Mouse (Mus musculus) liver, embryonic 13.5 days (tissue): ENCODE data around the gene Arid1a. TPM values are rescaled to one million over a fixed set of nuclear protein-coding genes. Genes with fewer than 3 reads are reported as not detected.
A peak's percentile ranks its signal among the peaks of the same experiment; 100 is the strongest.

ENCODE experiments used
- ATAC-seq: fragments of 200-750 bp; cut with Nextera tagmentation; 2 replicates; pipeline ENCODE4 v1.8.0; 2017; ENCODE audit warnings: low read depth, mild to moderate bottlenecking, moderate number of reproducible peaks, moderate library complexity
- DNase-seq: peaks from one replicate; pipeline ENCODE4 v3.0.0; 2022
- H3K27ac ChIP-seq: fragments of 300-500 bp; sonication (generic); 2 replicates; pipeline ENCODE4 v1.5.1; 2015; ENCODE audit warnings: moderate library complexity, mild to moderate bottlenecking, inconsistent platforms
- H3K27me3 ChIP-seq: fragments of 300-500 bp; sonication (generic); 2 replicates; pipeline ENCODE4 v1.6.1; 2015; ENCODE audit warnings: mild to moderate bottlenecking, inconsistent platforms
- H3K36me3 ChIP-seq: fragments of 300-500 bp; sonication (generic); 2 replicates; pipeline ENCODE4 v1.6.1; 2015; ENCODE audit warnings: mild to moderate bottlenecking, inconsistent platforms
- H3K4me1 ChIP-seq: fragments of 300-500 bp; sonication (generic); replicated peaks from 2 replicates; pipeline ENCODE4 v1.6.1; 2015; ENCODE audit warnings: inconsistent platforms
- H3K4me2 ChIP-seq: fragments of 300-500 bp; sonication (generic); 2 replicates; pipeline ENCODE4 v1.6.1; 2015; ENCODE audit warnings: inconsistent platforms, mild to moderate bottlenecking, moderate library complexity
- H3K4me3 ChIP-seq: fragments of 300-500 bp; sonication (generic); replicated peaks from 2 replicates; pipeline ENCODE4 v1.5.1; 2015; ENCODE audit warnings: mild to moderate bottlenecking, inconsistent platforms
- H3K9ac ChIP-seq: fragments of 300-500 bp; sonication (generic); 2 replicates; pipeline ENCODE4 v1.6.1; 2015; ENCODE audit warnings: mild to moderate bottlenecking, inconsistent platforms
- H3K9me3 ChIP-seq: fragments of 300-500 bp; sonication (generic); replicated peaks from 2 replicates; pipeline ENCODE4 v1.6.1; 2016; ENCODE audit warnings: inconsistent platforms
- WGBS: fragments of 180-500 bp; shearing (Covaris S2); methylation state at CpG from one replicate; pipeline ENCODE4 v1.1.7; 2015; ENCODE audit not compliant: insufficient replicate concordance; 5-methylcytosine and 5-hydroxymethylcytosine counted together
- polyA plus RNA-seq: library from polyadenylated mRNA; unstranded; fragments of >200 nt; fragmentation: Nextera tagmentation; extraction: Ambion mirVana; gene quantifications from 2 replicates; pipeline ENCODE4 v1.2.1, GENCODE M21; 2015

The Arid1a gene
- 8.0 and 9.0 TPM in 2 replicates for polyA plus RNA-seq

DNA sequence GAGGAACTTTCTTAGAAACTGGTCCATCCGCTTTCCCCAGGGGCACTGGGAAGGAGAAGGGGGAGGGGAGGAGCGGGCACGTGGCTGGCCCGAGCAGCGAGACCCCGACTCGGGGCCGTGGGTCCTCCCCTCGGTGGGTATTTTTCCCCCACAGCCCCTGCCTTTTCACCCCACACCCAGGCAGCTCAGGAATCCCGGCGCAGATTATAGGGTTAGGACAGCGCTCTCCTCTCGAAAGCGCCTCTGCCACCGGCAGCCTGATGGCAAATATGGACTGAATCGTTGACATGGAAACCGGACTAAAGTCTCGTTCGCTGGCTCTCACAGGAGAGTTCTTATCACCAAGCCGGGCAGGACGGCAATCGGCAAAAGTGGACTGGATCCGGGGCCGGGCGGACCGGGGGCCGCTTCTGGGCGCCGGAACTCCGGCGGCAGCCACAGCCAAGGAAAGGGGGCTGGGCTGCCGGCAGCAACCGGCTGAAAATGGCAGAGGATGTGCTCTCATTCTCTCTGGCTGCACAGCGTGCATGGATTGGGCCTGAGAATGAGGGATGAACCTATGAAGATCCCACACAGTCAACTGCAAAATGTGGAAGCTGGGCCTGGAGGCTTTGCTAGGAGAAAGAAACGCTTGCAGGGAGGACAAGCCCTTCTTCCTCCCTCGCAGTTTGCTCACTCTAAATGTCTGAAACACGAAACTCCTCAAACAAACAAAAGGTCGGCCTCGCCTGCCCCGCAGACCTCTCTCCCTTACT lies at the start of gene Arid1a:
Gene Arid1a (minus strand): TSS at position 256 of the 755 bp plus-strand sequence.
- peak; percentile 54 for ATAC-seq
- Histone ChIP-seq H3K9me3 (no peaks in the 10 kb centered on the region), H3K27ac (peak within 1 kb of the TSS; percentile 100), H3K9ac (peak within 1 kb of the TSS; percentile 100), H3K4me3 (peak within 1 kb of the TSS; percentile 100), H3K4me2 (peak within 1 kb of the TSS; percentile 99), H3K4me1 (peaks cover 37% of the 10 kb centered on the region), H3K36me3 (no peaks in the 10 kb centered on the region), H3K27me3 (no peaks in the 10 kb centered on the region)
- under 1% methylated on average over 40 of the region's 40 CpGs for WGBS
- DNase-seq, result peak; percentile 93

DNA sequence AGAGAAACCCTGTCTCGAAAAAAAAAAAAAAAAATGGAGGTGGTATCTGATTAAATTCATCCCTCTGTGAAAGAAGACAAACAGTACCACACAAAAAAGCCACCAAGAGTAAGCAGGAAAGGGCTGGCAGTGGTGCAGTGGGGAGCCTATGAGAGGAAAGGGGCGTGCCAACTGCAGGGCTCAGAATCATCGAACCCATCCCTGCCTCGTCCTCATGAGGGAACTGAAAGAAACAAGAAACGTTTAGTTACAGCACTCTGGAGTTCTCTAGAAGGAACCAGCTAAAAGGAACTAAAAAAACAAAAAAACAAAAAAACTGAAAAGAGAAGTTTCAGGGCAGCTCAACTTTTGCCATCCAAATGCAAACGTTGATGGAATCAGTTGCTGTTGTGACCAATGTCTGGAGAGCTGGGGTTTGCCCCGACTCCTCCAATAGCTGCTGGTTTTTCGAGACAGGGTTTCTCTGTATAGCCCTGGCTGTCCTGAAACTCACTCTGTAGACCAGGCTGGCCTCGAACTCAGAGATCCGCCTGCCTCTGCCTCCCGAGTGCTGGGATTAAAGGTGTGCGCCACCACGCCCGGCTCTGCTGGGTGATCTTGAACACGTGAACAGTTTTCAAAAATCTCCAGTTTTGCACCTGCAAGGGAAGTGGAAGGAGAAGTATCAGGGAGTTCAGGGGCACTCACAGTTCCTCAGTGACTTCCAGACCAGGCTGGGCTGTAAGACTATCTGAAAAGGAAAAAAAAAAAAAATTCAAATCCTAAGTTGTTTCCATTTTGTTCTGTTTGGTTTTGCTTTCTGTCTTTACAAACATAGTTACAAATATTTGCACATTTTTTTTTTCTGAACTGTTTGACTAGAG lies 48.1 kb upstream of the Arid1a start:
- Histone ChIP-seq H3K4me2 (no peak overlapping the region), H3K27me3 (no peaks in the 10 kb centered on the region), H3K27ac (peak overlapping the region; percentile 23; the same call in 1 of the 2 replicates), H3K4me3 (no peak overlapping the region), H3K4me1 (no peaks in the 10 kb centered on the region; the same call in 1 of the 2 replicates), H3K36me3 (no peaks in the 10 kb centered on the region), H3K9ac (no peak overlapping the region), H3K9me3 (no peaks in the 10 kb centered on the region)
- DNase-seq (no peak), ATAC-seq (no peak)
- 41% methylated on average over 15 of the region's 15 CpGs for WGBS

GRCm38 (mm10) chr4:133800589-133800988 lies 44.0 kb upstream of the Arid1a start:
- 48% methylated on average over 6 of the region's 6 CpGs for WGBS
- Histone ChIP-seq H3K27ac (no peak overlapping the region), H3K9ac (no peak overlapping the region), H3K4me2 (no peak overlapping the region), H3K36me3 (no peaks in the 10 kb centered on the region), H3K9me3 (no peaks in the 10 kb centered on the region), H3K27me3 (no peaks in the 10 kb centered on the region), H3K4me1 (no peaks in the 10 kb centered on the region; the same call in 1 of the 2 replicates), H3K4me3 (no peak overlapping the region)
- ATAC-seq (no peak), DNase-seq (no peak)

DNA sequence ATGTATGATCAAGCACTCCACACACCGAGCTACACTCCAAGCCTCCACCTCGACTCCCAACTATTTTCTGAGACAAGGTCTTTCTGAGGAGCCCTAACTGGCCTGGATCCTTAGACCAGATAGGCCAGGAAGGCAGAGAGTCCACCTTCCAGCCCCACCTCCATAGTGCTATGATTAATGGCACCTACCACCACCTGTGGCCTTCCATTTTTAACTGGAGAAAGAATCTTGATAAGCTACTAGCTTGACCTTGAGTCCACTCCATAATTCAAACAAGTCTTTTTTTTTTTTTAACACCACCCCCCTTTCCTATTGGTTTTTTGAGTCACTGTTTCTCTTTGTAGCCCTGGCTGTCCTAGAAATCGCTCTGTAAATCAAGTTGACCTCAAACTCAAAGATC lies 36.7 kb upstream of the Arid1a start:
- Histone ChIP-seq H3K36me3 (no peaks in the 10 kb centered on the region), H3K4me1 (no peaks in the 10 kb centered on the region), H3K4me2 (no peak overlapping the region), H3K4me3 (no peak overlapping the region), H3K9ac (no peak overlapping the region), H3K27me3 (no peaks in the 10 kb centered on the region), H3K27ac (no peak overlapping the region), H3K9me3 (no peaks in the 10 kb centered on the region)
- 62% methylated on average over 3 of the region's 3 CpGs for WGBS
- ATAC-seq (no peak), DNase-seq (no peak)

DNA sequence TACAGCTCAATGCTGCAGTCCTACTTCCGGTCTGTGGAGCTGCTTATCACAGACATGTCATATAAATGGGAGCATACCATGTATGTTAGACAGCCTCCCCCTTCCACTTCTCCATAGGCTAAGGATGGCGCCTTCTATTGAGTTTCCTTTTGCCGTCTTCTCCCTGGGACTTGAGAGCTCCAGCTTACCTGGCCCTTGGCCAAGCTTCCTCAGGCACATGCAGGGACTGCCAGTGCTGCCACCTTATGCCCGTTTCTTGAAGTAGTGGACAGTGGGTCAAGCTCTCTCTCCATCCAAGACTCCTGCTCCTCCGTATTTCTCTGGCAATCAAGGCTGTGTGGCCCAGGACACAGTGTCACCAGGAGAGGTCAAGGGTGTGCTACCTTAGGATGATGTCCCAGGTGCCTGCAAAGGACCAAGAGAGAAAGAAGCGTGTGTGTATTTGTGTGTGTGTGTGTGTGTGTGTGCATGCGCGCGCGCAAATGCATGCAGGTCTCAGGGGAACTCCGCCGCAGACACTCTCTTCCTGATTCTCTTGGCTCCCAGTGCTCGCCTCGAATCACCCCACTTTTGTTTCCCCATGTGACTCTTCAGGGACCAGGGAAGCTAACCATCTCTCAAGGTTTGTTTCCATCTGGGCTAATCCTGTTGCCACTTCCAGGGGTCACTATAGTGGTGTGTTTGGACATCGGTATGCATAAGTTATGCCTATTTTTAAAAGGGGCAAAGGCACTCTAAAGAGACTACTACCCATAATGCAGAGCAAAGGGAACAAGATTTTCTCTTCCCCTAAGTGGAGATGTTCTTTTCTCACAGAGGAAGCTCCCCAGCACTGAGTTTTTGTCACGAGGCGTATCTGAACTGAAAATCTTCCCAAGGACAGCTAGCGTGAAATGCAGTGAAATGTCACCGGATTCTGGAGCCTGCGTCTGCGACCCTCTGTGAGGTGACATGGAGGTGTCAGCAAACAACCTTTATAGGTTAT lies 18.3 kb upstream of the Arid1a start:
- ATAC-seq (no peak), DNase-seq (no peak)
- H3K27me3 ChIP-seq, result no peaks in the 10 kb centered on the region

GRCm38 (mm10) chr4:133769157-133769556 lies 12.6 kb upstream of the Arid1a start:
- Histone ChIP-seq H3K4me2 (no peak overlapping the region), H3K27me3 (peaks cover 3% of the 10 kb centered on the region; the same call in 1 of the 2 replicates), H3K4me3 (no peak overlapping the region), H3K9ac (no peak overlapping the region), H3K9me3 (no peaks in the 10 kb centered on the region), H3K27ac (no peak overlapping the region), H3K4me1 (no peaks in the 10 kb centered on the region), H3K36me3 (no peaks in the 10 kb centered on the region)
- WGBS, result 60% methylated on average over 3 of the region's 3 CpGs
- ATAC-seq (no peak), DNase-seq (no peak)

More for the DNA sequence above, 18.3 kb upstream of the Arid1a start:
- Histone ChIP-seq H3K9me3 (no peaks in the 10 kb centered on the region), H3K9ac (no peak overlapping the region), H3K4me2 (no peak overlapping the region), H3K4me1 (no peaks in the 10 kb centered on the region), H3K27ac (no peak overlapping the region), H3K4me3 (no peak overlapping the region), H3K36me3 (no peaks in the 10 kb centered on the region)
- 73% methylated on average over 21 of the region's 21 CpGs for WGBS

DNA sequence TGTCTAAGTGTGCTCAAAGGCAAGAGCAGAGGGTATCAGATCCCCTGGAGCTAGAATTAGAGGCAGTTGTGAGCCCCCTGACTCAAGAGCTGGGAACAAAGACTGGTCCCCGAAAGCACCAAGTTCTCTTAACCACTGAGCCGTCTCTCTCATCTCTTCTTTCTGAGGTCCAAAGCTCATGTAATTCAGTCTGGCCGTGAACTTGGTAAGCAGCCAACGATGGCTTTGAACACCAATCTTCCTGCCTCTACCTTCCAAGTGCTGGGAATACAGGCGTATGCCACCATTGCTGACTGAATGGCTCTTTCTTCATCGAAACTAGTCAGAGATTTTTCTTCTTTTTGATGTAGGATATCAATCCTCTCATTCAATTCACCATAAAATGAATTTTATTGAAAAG lies 6.5 kb upstream of the Arid1a start:
- 58% methylated on average over 6 of the region's 6 CpGs for WGBS
- DNase-seq, result no peak

DNA sequence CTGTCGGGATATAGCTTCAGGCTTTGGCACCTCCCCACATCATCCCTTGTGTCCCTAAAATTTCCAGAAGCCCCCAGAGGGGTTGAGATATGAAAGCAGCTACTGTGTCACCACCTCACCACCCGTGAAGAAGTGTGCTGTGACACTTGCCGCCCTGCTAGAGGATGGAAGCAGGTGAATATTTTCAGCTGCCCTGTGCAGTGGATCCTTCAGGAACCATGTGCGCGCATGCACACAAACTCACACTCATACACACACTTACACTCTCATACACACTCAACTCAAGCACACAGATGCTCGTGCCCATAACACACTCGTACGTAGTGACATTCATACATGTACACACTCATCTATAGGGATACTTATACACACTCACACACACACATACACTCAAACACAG lies 3.1 kb upstream of the Arid1a start:
- Histone ChIP-seq H3K9ac (no peak overlapping the region), H3K4me1 (peaks cover 34% of the 10 kb centered on the region), H3K4me3 (no peak overlapping the region), H3K36me3 (no peaks in the 10 kb centered on the region), H3K27me3 (no peaks in the 10 kb centered on the region), H3K27ac (no peak overlapping the region), H3K4me2 (no peak overlapping the region), H3K9me3 (no peaks in the 10 kb centered on the region)
- DNase-seq, result no peak
- WGBS, result 74% methylated on average over 8 of the region's 8 CpGs
- ATAC-seq, result no peak

More for the DNA sequence above, 6.5 kb upstream of the Arid1a start:
- Histone ChIP-seq H3K36me3 (no peaks in the 10 kb centered on the region), H3K27me3 (peaks cover 3% of the 10 kb centered on the region; the same call in 1 of the 2 replicates), H3K27ac (no peak overlapping the region), H3K4me2 (no peak overlapping the region), H3K9ac (no peak overlapping the region), H3K4me3 (no peak overlapping the region), H3K4me1 (peaks cover 3% of the 10 kb centered on the region), H3K9me3 (no peaks in the 10 kb centered on the region)
- ATAC-seq, result no peak

GRCm38 (mm10) chr4:133757269-133757835 lies 783 bp upstream of the Arid1a start:
- WGBS, result under 1% methylated on average over 38 of the region's 38 CpGs
- H3K27me3 ChIP-seq, result no peaks in the 10 kb centered on the region
- no peaks in the 10 kb centered on the region for H3K36me3 ChIP-seq
- peak overlapping the region; percentile 100 for H3K27ac ChIP-seq
- H3K4me3 ChIP-seq, result peak overlapping the region; percentile 100
- peaks cover 37% of the 10 kb centered on the region for H3K4me1 ChIP-seq
- H3K9ac ChIP-seq, result peak overlapping the region; percentile 100
- peak; percentile 41 for ATAC-seq
- H3K9me3 ChIP-seq, result no peaks in the 10 kb centered on the region
- H3K4me2 ChIP-seq, result peak overlapping the region; percentile 99
- peak; percentile 79 for DNase-seq

DNA sequence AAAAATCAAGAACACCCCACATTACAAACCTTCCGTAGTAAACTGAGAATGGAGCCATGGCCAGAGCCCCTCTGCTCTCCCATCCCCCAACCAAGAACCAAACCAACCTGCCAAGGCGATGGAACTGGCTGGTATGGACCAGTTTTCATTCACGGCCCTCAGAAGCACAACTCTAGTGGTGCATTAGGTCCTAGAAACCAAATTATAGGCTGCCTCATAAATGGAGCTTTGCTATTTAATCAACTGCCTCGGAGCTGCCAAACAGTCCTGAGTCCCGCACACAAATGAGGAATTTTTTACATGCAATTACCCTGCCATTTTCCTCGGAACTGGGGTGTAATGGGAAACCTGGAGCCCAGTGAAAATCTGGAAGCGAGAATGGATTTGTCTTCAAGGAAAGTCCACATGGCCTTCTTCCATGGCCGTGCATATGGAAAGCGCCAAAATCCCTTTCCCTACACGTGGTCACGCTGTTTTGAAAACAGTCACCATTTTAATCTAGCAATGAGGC lies 653 bp downstream of the Arid1a start:
- peak; percentile 12 for DNase-seq

More for the DNA sequence above, 653 bp downstream of the Arid1a start:
- 10% methylated on average over 11 of the region's 11 CpGs for WGBS
- H3K27me3 ChIP-seq, result no peaks in the 10 kb centered on the region
- H3K36me3 ChIP-seq, result no peaks in the 10 kb centered on the region
- H3K27ac ChIP-seq, result peak overlapping the region; percentile 100
- peak overlapping the region; percentile 100 for H3K4me3 ChIP-seq
- H3K9ac ChIP-seq, result peak overlapping the region; percentile 100
- no peaks in the 10 kb centered on the region for H3K9me3 ChIP-seq
- peaks cover 43% of the 10 kb centered on the region for H3K4me1 ChIP-seq
- H3K4me2 ChIP-seq, result peak overlapping the region; percentile 99
- no peak for ATAC-seq
